Mouse (Mus musculus) CD4-positive, CD25-positive, alpha-beta regulatory T cell, adult 4 months (primary cell): Measurements from ENCODE around the gene Phip. TPM values are rescaled to one million over a fixed set of nuclear protein-coding genes. Genes with fewer than 3 reads are reported as not detected.

Experiments
- ATAC-seq: one replicate; pipeline ENCODE4 v1.8.0; 2017
- polyA plus RNA-seq, 2 experiments: library from polyadenylated mRNA; unstranded; fragments of 100-300 nt; shearing (Covaris generic); gene quantifications; one replicate each; pipeline ENCODE4 v1.2.1; 2017

Gene Phip
- polyA plus RNA-seq, 2 experiments from 2014 or later: 86.7 to 104 TPM

- ATAC-seq: no peak
These were observed 107.6 kb downstream of the Phip start for GRCm38 (mm10) chr9:82867698-82868097.

- ATAC-seq: no peak
These were observed 109.2 kb downstream of the Phip start for GRCm38 (mm10) chr9:82866121-82866520.

- ATAC-seq: no peak
These were observed 113.4 kb downstream of the Phip start for GRCm38 (mm10) chr9:82861775-82862430.

GRCm38 (mm10) chr9:82861316-82861715 lies 114.0 kb downstream of the Phip start:
- no peak for ATAC-seq

- ATAC-seq: no peak
These were observed 114.5 kb downstream of the Phip start for GRCm38 (mm10) chr9:82860805-82861204.

- ATAC-seq: no peak
These were observed 119.1 kb downstream of the Phip start for GRCm38 (mm10) chr9:82856241-82856640.

GRCm38 (mm10) chr9:82854973-82855614 lies 120.2 kb downstream of the Phip start:
- ATAC-seq: no peak

GRCm38 (mm10) chr9:82854040-82854439 lies 121.3 kb downstream of the Phip start:
- ATAC-seq: peak; percentile 64

- no peak for ATAC-seq
These were observed 132.6 kb downstream of the Phip start for GRCm38 (mm10) chr9:82842671-82843070.

GRCm38 (mm10) chr9:82835921-82836320 lies 139.4 kb downstream of the Phip start:
- no peak for ATAC-seq

- ATAC-seq: no peak
These were observed 143.4 kb downstream of the Phip start for GRCm38 (mm10) chr9:82831891-82832290.

GRCm38 (mm10) chr9:82829693-82830430 lies 145.5 kb downstream of the Phip start:
- ATAC-seq: peak; percentile 99

- ATAC-seq: peak; percentile 5
These were observed 146.2 kb downstream of the Phip start, which contains the start of gene Irak1bp1 for GRCm38 (mm10) chr9:82829007-82829689. TSS of gene Irak1bp1 (plus strand) at chr9:82829540.

- no peak for ATAC-seq
These were observed 148.9 kb downstream of the Phip start for GRCm38 (mm10) chr9:82826426-82826825.

Other genes with a start within 250 kb of the Phip start
- 1 to 10 TPM in 1 of 2 experiments, under 1 TPM in 1; 0.37 to 1.2 TPM for gene Irak1bp1, start 146.0 kb downstream of the Phip start, polyA plus RNA-seq
- gene Hmgn3, start 171.2 kb upstream of the Phip start, polyA plus RNA-seq: 10 to 100 TPM; 33.8 to 47.7 TPM